Mouse (Mus musculus) effector memory CD4-positive, alpha-beta T cell, adult 5 months (primary cell): ENCODE measurements around the gene Gm26965. TPM values are rescaled to one million over a fixed set of nuclear protein-coding genes. Genes with fewer than 3 reads are reported as not detected.

Experiments used
- polyA plus RNA-seq: library from polyadenylated mRNA; unstranded; fragments of 100-300 nt; shearing (Covaris generic); gene quantifications from one replicate; pipeline ENCODE4 v1.2.1, GENCODE M21; 2017

Gene Gm26965
- not detected for polyA plus RNA-seq

DNA sequence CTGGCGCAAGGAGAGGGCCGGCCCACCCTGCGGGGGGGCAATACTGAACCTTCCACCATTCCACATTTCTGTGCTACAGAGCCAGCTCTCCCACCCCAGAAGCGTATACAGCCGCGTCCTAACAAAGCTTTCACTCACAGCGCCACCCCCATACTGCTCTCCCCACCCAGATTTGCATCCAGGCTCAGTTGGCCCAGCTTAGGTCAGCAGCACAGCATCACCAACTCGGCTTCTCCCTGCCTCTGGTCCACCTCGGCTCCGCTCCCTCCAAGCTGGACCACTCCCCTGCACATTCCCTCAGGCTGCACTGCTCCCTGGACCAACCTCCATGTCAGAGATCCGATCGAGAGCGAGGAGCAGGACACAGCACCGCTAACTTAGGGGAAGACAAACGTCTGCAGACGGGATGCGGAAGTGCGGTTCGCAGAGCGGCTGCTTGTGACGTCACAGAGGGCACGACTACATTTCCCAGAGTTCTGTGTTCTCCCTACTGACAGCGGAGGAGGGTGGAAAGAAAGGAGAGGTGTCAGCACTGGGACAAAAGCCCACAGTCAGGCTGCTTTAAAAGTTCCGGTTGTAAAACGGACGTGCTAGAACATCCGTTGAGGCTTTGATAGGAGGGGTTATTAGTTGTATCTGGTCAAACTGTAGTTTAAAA lies at the start of gene Gm26965, which contains the start of gene Zfp87:
TSS of gene Gm26965 (minus strand) at position 399 of the 658 bp plus-strand sequence.
TSS of gene Zfp87 (minus strand) at position 425 of the 658 bp plus-strand sequence.

DNA sequence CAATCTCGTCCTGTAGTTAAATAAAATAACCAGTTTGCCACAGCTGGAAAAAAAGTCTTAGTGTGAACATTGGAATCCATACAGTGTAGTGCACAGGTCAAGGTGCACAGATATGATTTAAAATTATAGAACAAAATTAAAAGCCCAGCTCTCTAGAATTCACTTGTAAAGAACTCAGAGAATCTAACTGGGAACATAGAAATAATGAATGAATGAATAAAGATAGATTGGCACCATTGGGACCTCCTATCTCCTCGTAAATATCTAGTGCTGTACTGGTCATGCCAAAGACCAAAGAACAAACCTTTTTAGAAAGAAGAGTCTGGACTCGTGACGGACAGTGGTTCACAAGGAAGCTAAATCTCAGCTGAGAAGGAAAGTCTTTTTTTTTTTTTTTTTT lies 27.8 kb upstream of the Gm26965 start, which contains the start of gene Zfp748:
TSS of gene Zfp748 (minus strand) at position 101 of the 400 bp plus-strand sequence.

DNA sequence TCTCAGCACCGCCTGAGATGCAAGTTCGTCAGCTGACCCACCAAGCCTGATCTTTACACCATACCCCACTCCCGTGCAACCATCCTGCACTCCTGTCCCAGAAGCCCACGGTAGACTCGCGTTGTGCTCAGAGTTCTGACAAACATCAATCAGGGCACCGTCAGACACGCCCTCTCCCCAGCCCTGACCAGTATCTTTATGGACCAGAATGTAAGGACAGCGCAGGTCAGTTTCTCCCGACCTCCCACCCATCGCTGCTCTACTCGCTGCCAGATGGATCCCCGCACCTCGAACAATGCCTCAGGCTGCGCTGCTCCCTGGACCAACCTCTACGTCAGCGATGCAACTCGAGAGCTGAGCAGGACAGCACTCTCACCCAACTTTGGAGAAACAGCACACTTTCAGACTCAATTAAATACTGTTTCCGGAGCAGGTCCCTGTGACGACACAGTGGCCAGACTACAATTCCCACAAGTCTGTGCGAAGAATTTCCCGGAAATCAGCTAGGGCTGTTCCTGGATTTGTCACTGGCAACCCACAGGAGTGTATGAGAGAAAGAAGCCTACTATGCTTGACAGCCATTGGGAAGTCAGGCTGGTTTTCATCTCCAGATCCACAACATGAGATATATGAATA lies 25.7 kb downstream of the Gm26965 start, which contains the start of gene Zfp58:
TSS of gene Zfp58 (minus strand) at position 472 of the 636 bp plus-strand sequence.

DNA sequence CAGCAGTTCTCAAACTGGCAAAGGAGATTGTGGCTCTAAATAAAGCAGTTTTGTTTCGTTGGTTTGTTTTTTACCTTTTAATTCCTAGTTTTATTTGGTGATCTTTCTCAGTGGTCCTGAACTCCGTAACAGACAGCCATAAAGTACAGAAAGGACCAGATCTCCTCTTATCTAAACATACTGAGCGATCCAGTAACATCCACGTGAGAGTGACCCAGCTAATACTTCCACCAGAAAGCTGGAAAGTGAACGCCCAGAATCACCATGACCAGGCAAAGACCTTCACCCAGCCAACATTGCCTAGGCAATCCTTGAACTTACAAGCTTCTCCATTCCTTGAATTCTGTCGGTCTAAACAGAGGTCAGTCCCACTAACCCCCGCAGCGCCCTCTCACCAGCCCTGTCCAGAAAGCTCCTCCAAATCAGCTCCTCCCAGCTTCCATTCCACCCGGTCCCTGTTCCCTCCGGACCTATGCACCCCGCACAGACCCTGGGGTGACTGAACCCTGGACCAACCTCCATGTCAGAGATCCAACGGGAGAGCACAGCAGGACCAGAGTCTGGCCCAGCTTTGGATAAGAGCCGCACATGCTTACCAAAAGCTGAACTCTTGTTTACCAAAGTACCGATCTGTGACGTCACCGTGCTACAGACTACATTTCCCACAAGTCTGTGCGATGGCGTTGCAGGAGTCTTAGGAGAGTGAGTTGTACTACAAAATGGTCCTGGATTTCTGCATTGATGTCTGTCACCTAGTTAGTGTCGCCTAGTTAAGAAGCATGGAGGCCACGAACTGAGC lies 42.1 kb downstream of the Gm26965 start, which contains the start of gene Zfp874b:
TSS of gene Zfp874b (minus strand) at position 634 of the 799 bp plus-strand sequence.

DNA sequence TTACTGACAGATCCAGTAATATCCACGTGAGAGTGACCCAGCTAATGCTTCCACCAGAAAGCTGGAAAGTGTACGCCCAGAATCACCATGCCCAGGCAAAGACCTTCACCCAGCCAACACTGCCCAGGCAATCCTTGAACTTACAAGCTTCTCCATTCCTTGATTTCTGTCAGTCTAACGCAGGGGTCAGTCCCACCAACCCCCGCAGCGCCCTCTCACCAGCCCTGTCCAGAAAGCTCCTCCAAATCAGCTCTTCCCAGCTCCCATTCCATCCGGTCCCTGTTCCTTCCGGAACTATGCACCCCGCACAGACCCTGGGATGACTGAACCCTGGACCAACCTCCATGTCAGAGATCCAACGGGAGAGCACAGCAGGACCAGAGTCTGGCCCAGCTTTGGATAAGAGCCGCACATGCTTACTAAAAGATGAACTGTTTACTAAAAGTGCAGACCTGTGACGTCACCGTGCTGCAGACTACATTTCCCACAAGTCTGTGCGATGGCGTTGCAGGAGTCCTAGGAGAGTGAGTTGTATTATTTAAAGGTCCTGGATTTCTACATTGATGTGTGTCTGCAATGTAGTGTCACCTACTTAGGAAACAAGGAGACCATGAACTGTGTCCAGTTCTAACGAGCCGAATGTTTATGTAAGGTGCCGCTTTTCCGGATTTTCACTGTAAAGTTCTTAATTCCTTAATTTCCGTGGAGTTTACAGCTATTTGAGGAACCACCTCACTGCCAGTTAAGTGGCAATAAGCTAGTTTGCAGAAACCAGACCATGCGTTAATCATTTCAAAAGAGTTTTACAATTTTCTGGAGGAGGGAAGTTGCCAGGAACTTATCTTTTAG lies 74.6 kb downstream of the Gm26965 start, which contains the start of gene Zfp874a:
TSS of gene Zfp874a (minus strand) at position 453 of the 849 bp plus-strand sequence.

Other genes with a start within 250 kb of the Gm26965 start
- gene Zfp458, start 247.7 kb downstream of the Gm26965 start, polyA plus RNA-seq, result 0.94 TPM
- gene Zfp457, start 219.7 kb downstream of the Gm26965 start, polyA plus RNA-seq, result not detected
- 4.7 TPM for gene Zfp595, start 193.6 kb downstream of the Gm26965 start, polyA plus RNA-seq
- 2.0 TPM for gene Gm28044, start 165.6 kb downstream of the Gm26965 start, polyA plus RNA-seq
- 1.6 TPM for gene Zfp953, start 165.5 kb downstream of the Gm26965 start, polyA plus RNA-seq
- gene Gm28041, start 150.4 kb downstream of the Gm26965 start, polyA plus RNA-seq, result 0.96 TPM
- 4.8 TPM for gene Zfp456, start 150.3 kb downstream of the Gm26965 start, polyA plus RNA-seq
- gene Zfp429, start 126.3 kb downstream of the Gm26965 start, polyA plus RNA-seq, result 16.2 TPM
- 1.8 TPM for gene Zfp459, start 104.7 kb downstream of the Gm26965 start, polyA plus RNA-seq
- 31.3 TPM for gene Zfp874a, start 74.5 kb downstream of the Gm26965 start, polyA plus RNA-seq
- gene Zfp874b, start 41.9 kb downstream of the Gm26965 start, polyA plus RNA-seq, result 16.6 TPM
- 12.5 TPM for gene Zfp58, start 25.6 kb downstream of the Gm26965 start, polyA plus RNA-seq
- gene Zfp87, start within 50 bp of the Gm26965 start, polyA plus RNA-seq, result 31.4 TPM
- gene Zfp748, start 27.7 kb upstream of the Gm26965 start, polyA plus RNA-seq, result 12.4 TPM
- gene Zfp729b, start 83.6 kb upstream of the Gm26965 start, polyA plus RNA-seq, result 4.4 TPM
- 2.1 TPM for gene Gm49345, start 111.6 kb upstream of the Gm26965 start, polyA plus RNA-seq
- 2.8 TPM for gene Zfp729a, start 111.6 kb upstream of the Gm26965 start, polyA plus RNA-seq
- 9.4 TPM for gene Zfp738, start 160.9 kb upstream of the Gm26965 start, polyA plus RNA-seq
- gene Zfp65, start 203.0 kb upstream of the Gm26965 start, polyA plus RNA-seq, result 2.8 TPM
- gene Zfp85, start 229.1 kb upstream of the Gm26965 start, polyA plus RNA-seq, result 2.2 TPM